Mouse (Mus musculus) ES-E14 (cell line): ENCODE data around the gene Vangl1. TPM values are rescaled to one million over a fixed set of nuclear protein-coding genes. Genes with fewer than 3 reads are reported as not detected.

Source experiments
- DNase-seq: peaks from one replicate; pipeline ENCODE4 v3.0.0-alpha.2; 2013; ENCODE audit warnings: low read depth, low spot score
- H3K27ac ChIP-seq: 2 replicates; pipeline ENCODE4 v1.5.1; 2012; ENCODE audit warnings: low read depth, mild to moderate bottlenecking, low read length, moderate library complexity, mixed read lengths; ENCODE audit not compliant: poor library complexity, insufficient read depth, severe bottlenecking
- H3K36me3 ChIP-seq: 2 replicates; pipeline ENCODE4 v1.6.1; 2012; ENCODE audit warnings: mild to moderate bottlenecking, low read length, moderate library complexity, mixed read lengths; ENCODE audit not compliant: control insufficient read depth, poor library complexity, insufficient read depth, severe bottlenecking
- H3K4me1 ChIP-seq, 2 experiments: fragments of 150-350 bp in 1 of 2; sonication (generic) in 1 of 2; 2 replicates each; pipeline ENCODE4 v1.6.1; 2012; ENCODE audit warnings: low read length in 2 of 2, mild to moderate bottlenecking in 1 of 2, mixed read lengths in 1 of 2; ENCODE audit not compliant: control insufficient read depth in 2 of 2, insufficient read depth in 2 of 2, poor library complexity in 1 of 2
- H3K4me3 ChIP-seq, 2 experiments: fragments of 150-350 bp in 1 of 2; sonication (generic) in 1 of 2; 2 replicates each; pipeline ENCODE4 v1.5.1; 2012; ENCODE audit warnings: low read length in 2 of 2, low read depth in 1 of 2, mild to moderate bottlenecking in 1 of 2, mixed read lengths in 1 of 2; ENCODE audit not compliant: insufficient read depth in 1 of 2, poor library complexity in 1 of 2, severe bottlenecking in 1 of 2
- H3K9ac ChIP-seq: 2 replicates; pipeline ENCODE4 v1.6.1; 2012; ENCODE audit warnings: low read depth, mild to moderate bottlenecking, low read length, mixed read lengths; ENCODE audit not compliant: poor library complexity, insufficient read depth, severe bottlenecking
- H3K9me3 ChIP-seq: fragments of 150-350 bp; sonication (generic); 2 replicates; pipeline ENCODE4 v1.6.1; 2012; ENCODE audit warnings: low read depth, mild to moderate bottlenecking, low read length; ENCODE audit not compliant: control insufficient read depth, insufficient read depth
- CHD2 ChIP-seq: IDR thresholded peaks from 2 replicates; pipeline ENCODE4 v1.6.1; 2014; ENCODE audit warnings: mild to moderate bottlenecking, low read depth, low read length, inconsistent platforms
- HCFC1 ChIP-seq: IDR thresholded peaks from 2 replicates; pipeline ENCODE4 v1.6.1; 2012; ENCODE audit warnings: low read length, inconsistent platforms, borderline replicate concordance; ENCODE audit not compliant: insufficient read depth
- MAFK ChIP-seq: IDR thresholded peaks from 2 replicates; pipeline ENCODE4 v1.6.1; 2014; ENCODE audit warnings: mild to moderate bottlenecking, low read depth, low read length, inconsistent platforms; ENCODE audit not compliant: insufficient read depth
- ZC3H11A ChIP-seq: IDR thresholded peaks from 2 replicates; pipeline ENCODE4 v1.6.1; 2012; ENCODE audit warnings: low read depth, mild to moderate bottlenecking, inconsistent platforms, low read length, borderline replicate concordance
- ZNF384 ChIP-seq: IDR thresholded peaks from 2 replicates; pipeline ENCODE4 v1.6.1; 2012; ENCODE audit warnings: low read depth, low read length, inconsistent platforms
- in situ Hi-C, 2 experiments: fragments of 600-800 bp; cut with MboI; formaldehyde crosslinking; loops; one replicate each; pipeline ENCODE4 v1.15.1; 2025; ENCODE audit warnings: low sequenced_read_pairs in 2 of 2, inconsistent platforms in 1 of 2; ENCODE audit not compliant: unreplicated experiment in 2 of 2
- total RNA-seq: library from RNA; depleted of rRNA; stranded (reverse); fragments of 300-350 nt; gene quantifications from 2 replicates; pipeline ENCODE4 v1.2.3, GENCODE M21; 2012; rRNA removed

The Vangl1 gene
- total RNA-seq = 119 and 167 TPM in 2 replicates

DNA sequence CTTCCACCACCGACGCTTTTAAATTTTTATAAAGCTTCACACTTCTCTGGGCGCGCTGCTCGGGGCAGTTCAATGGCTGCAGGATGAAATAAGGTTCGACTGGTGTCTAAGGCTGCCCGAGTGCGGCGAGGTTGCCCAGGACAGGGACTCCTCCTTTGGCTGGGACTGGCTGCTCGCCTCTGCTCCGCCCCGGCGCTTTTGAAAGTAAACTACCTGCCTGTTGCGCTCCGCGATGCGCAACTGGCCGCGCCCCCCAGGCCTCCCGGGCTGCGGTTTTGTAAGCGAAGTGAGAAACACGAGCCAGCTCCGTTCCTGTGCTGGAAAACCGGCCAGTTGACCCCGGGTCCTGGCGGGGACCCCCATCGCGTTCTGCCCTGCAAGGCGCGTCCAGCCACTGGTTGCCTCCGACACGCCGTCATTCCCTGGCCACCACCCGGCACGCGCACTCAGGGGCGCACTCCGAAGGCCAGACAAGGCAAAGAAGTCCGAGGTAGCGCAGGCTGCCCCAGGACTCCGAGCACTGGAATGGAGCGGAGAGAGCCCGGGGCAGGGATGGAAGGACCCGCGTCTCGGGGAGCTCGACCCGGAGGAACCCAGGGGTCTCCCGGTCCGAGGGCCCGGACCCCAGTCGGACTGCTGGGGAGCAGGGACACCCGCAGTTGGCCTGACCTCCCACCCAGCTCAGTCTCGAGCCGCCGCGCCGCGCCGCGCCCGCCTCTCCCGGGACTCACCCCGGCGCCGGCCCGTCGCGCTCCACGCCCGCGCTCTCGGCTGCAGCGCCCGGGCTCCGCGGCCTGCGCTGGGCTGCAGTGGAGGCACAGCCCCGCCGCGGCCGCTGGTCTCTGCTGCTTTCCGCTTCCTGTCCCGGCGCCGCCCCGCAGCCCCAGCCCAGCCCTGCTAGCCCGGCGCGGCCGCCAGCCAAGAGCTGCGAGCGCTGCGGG is at the start of gene Vangl1:
Gene Vangl1 (minus strand): TSS at position 913 of the 941 bp plus-strand sequence.
- peak; percentile 59 for DNase-seq
- Histone ChIP-seq H3K27ac (peak within 1 kb of the TSS; percentile 31; the same call in 1 of the 2 replicates), H3K36me3 (no peaks in the 10 kb centered on the region), H3K4me1 (peaks cover 3 to 14% of the 10 kb centered on the region in 2 experiments), H3K9me3 (no peaks in the 10 kb centered on the region), H3K4me3 (peak within 1 kb of the TSS; percentile 93 to 96), H3K9ac (peak within 1 kb of the TSS; percentile 83)
- TF ChIP-seq ZNF384 (no peak), CHD2 (no peak), ZC3H11A (no peak), HCFC1 (no peak; the same call in 1 of the 2 replicates), MAFK (no peak)
- in situ Hi-C loops = no loop called here

DNA sequence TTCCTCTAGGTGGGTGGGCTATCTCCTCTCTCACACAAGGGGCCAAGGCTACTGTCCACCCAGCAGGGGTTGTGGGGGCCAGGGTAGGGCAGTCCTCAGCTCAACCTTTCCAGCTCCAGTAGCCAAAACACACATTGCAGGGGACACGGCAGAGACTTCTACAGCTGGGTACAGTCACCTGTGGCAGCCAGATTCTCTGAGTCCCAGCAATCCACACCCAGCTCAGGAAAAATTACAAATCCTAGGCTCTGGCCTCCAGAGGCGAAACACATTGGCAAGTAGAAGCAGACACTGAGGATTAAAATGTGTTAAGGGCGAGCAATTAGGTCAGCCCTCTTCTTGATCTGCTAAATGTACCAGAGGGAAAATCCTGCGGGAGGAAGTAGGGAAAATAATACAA is 49.1 kb upstream of the Vangl1 start:
- Histone ChIP-seq H3K4me1 (no peaks in the 10 kb centered on the region), H3K9me3 (no peaks in the 10 kb centered on the region), H3K4me3 (no peak overlapping the region), H3K36me3 (no peaks in the 10 kb centered on the region), H3K9ac (no peak overlapping the region), H3K27ac (no peak overlapping the region)
- in situ Hi-C loops = no loop called here
- no peak for DNase-seq
- TF ChIP-seq HCFC1 = no peak
- TF ChIP-seq MAFK = no peak
- no peak for TF ChIP-seq ZNF384
- TF ChIP-seq ZC3H11A = no peak
- TF ChIP-seq CHD2 = no peak

DNA sequence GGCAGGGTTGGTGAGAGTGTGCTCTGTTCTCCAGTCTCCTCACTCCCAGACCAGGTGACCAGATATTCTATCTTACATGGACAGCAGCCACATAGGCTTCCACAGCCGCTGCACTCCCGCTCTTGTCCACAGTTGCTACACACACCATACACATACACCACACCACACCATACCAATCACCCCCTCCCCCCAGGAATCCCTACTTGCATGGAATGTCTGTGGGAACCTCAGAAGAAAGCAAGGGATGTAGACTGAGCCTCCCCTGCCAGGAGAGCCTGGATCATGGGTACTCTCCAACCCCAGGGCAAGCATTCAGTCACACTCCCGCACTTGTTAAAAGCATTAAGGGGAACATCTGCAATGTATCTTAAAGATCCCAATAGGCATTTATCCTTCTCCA is 48.4 kb upstream of the Vangl1 start:
- no peak overlapping the region for H3K27ac ChIP-seq
- DNase-seq = no peak
- no peaks in the 10 kb centered on the region for H3K9me3 ChIP-seq
- no peak overlapping the region for H3K4me3 ChIP-seq
- H3K36me3 ChIP-seq = no peaks in the 10 kb centered on the region
- TF ChIP-seq HCFC1 = no peak
- TF ChIP-seq ZNF384 = no peak
- no peak for TF ChIP-seq CHD2
- no peak for TF ChIP-seq ZC3H11A
- no peak for TF ChIP-seq MAFK
- in situ Hi-C loops = no loop called here
- no peaks in the 10 kb centered on the region for H3K4me1 ChIP-seq
- H3K9ac ChIP-seq = no peak overlapping the region

DNA sequence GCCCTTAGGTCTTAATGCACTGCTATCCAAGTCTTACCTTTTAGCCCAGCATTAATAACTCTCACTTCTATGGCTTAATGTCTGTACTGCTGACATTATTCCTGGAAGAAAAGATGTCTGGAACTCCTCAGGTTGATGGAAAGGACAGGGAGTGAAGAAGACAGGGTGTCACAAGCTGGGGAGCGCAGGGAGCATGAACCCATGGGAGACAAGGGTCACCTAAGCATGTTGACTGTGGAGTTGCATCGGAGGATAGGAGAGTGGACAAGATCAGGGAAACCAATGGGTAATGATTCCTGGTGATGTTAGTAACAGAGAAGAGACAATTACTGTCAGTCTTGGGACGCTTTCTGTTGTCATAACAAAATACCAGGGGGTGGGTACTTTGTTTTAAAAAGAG is 46.4 kb upstream of the Vangl1 start:
- in situ Hi-C loops = no loop called here
- Histone ChIP-seq H3K9me3 (no peaks in the 10 kb centered on the region), H3K4me1 (no peaks in the 10 kb centered on the region), H3K27ac (no peak overlapping the region), H3K4me3 (no peak overlapping the region), H3K36me3 (no peaks in the 10 kb centered on the region), H3K9ac (no peak overlapping the region)
- no peak for DNase-seq
- no peak for TF ChIP-seq CHD2
- no peak for TF ChIP-seq HCFC1
- TF ChIP-seq ZC3H11A = no peak
- TF ChIP-seq ZNF384 = no peak
- no peak for TF ChIP-seq MAFK
